Comparison of ENCODE assay signal across 9 mouse cellular contexts in the genomic region with DNA sequence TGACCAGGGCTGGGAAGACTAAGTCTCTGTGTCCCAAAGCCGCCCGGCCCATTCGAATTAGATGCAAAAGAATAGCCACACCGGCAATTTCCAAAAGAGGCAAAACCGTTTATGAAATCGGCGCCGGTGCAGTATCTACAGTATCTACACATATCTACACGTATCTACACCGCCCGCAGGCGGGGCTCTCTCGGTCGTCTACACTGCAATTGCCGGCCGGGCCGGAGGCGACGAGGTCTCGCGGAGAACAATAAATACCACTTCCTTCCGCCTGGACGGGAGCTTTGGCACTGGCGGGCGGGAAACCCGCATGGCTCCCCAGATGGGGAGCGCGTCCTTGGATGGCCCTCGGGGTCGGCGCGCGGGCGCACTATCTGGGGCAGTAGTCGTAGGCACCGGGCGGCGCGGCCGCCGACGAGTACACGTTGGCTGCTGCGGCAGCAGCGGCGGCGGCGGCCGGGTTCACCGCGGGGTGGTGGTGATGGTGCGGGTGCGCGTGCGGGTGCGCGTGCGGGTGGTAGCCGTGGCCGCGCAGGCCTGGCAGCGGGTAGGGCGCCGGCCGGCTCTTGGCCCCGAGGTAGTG. TPM values are rescaled to one million over a fixed set of nuclear protein-coding genes. Genes with fewer than 3 reads are reported as not detected.
DNase-seq lines count a peak whose midpoint lies in the region; ATAC-seq and TF ChIP-seq lines count a peak whose summit lies in the region.
"Had no signal": no experiment of that assay in that cellular context is flagged by ENCODE, and none has a peak within 500 bp of the region (broad histone marks: within the 10 kb centered on the region; RNA-seq: fewer than 3 reads in every experiment).

No protein-coding gene starts in this region.

- H3K9ac ChIP-seq in heart, embryonic 12.5 days, result peak overlapping the region; percentile 39; the same call in 1 of the 2 replicates
- 0 out of 2 replicates have a peak overlapping the region, but pooled peaks have one; percentile 5 for H3K9ac ChIP-seq in heart, postnatal 0 days (replicated peaks; ENCODE audit: low read depth, low read length)
- no peak overlapping the region for H3K9ac ChIP-seq in liver, embryonic 14.5 days (replicated peaks)

- DNase-seq in heart, postnatal 36 days, result no peak
- no peak for DNase-seq in heart, postnatal 0 days (ENCODE audit: low spot score)
- no peak for DNase-seq in liver, embryonic 14.5 days (ENCODE audit: low read depth in 3 of 3, low spot score in 3 of 3)
- DNase-seq in thymus, postnatal 36 days, result no peak
- DNase-seq in spleen, postnatal 10 days (ENCODE audit: low spot score in 2 of 2), result no peak

- no peaks in the 10 kb centered on the region for H3K9me3 ChIP-seq in heart, embryonic 12.5 days (replicated peaks)
- H3K9me3 ChIP-seq in heart, postnatal 0 days (replicated peaks; ENCODE audit: control insufficient read depth, low read length), result no peaks in the 10 kb centered on the region
- no peaks in the 10 kb centered on the region for H3K9me3 ChIP-seq in liver, embryonic 14.5 days (ENCODE audit: control insufficient read depth, low read length)

- ATAC-seq in heart, embryonic 12.5 days (ENCODE audit: insufficient number of reproducible peaks, low FRiP score), result no peak
- ATAC-seq in common myeloid progenitor, adult 5-6 weeks (replicated peaks; ENCODE audit: low read depth, poor library complexity, severe bottlenecking), result peak; percentile 22; the same call in 1 of the 2 replicates
- no peak for ATAC-seq in heart, postnatal 0 days (ENCODE audit: insufficient read depth, low read depth)
- no peak for ATAC-seq in liver, embryonic 14.5 days (ENCODE audit: insufficient read depth)

- 2% methylated on average over 66 of the region's 66 CpGs for WGBS in heart, embryonic 12.5 days
- WGBS in heart, postnatal 0 days, result 5% methylated on average over 57 of the region's 66 CpGs
- under 1% methylated on average over 62 of the region's 66 CpGs for WGBS in liver, embryonic 14.5 days (ENCODE audit: insufficient replicate concordance)
- 2% methylated on average over 53 of the region's 66 CpGs for WGBS in small intestine, adult 2 months

- peak overlapping the region; percentile 42 for H3K4me3 ChIP-seq in heart, embryonic 12.5 days
- peak overlapping the region; percentile 45 for H3K4me3 ChIP-seq in heart, postnatal 0 days (ENCODE audit: low read depth, low read length)
- peak overlapping the region in 1 of 2 experiments; percentile 1; a peak in 1 of 4 replicates for H3K4me3 ChIP-seq in liver, embryonic 14.5 days (ENCODE audit: insufficient read depth in 1 of 2, low read depth in 2 of 2, low read length in 2 of 2)
- peak overlapping the region; percentile 58 for H3K4me3 ChIP-seq in small intestine, adult 2 months (ENCODE audit: low read depth, low read length)

- H3K4me1 ChIP-seq in heart, embryonic 12.5 days (replicated peaks), result peaks cover 31% of the 10 kb centered on the region
- peaks cover 15% of the 10 kb centered on the region for H3K4me1 ChIP-seq in heart, postnatal 0 days (ENCODE audit: control insufficient read depth, insufficient read depth)
- no peaks in the 10 kb centered on the region for H3K4me1 ChIP-seq in liver, embryonic 14.5 days (replicated peaks; ENCODE audit: control insufficient read depth in 2 of 2, insufficient read depth in 2 of 2, low read length in 1 of 2)
- H3K4me1 ChIP-seq in small intestine, adult 2 months (ENCODE audit: control insufficient read depth, insufficient read depth, insufficient read length, low read length), result peaks cover 20% of the 10 kb centered on the region

- no peak for TF ChIP-seq CTCF in heart, postnatal 0 days (IDR thresholded peaks at IDR 0.05; ENCODE audit: low read depth)
- no peak for TF ChIP-seq CTCF in liver, embryonic 14.5 days (IDR thresholded peaks at IDR 0.05; ENCODE audit: low read depth)
- TF ChIP-seq CTCF in small intestine, adult 2 months (IDR thresholded peaks at IDR 0.05; ENCODE audit: extremely low read depth, insufficient read length, insufficient replicate concordance, low read depth, low read length), result no peak

- H3K36me3 ChIP-seq in heart, embryonic 12.5 days, result no peaks in the 10 kb centered on the region
- no peaks in the 10 kb centered on the region for H3K36me3 ChIP-seq in heart, postnatal 0 days (replicated peaks; ENCODE audit: control insufficient read depth, insufficient read depth, low read length)
- H3K36me3 ChIP-seq in liver, embryonic 14.5 days (replicated peaks; ENCODE audit: control insufficient read depth, insufficient read depth, low read depth), result no peaks in the 10 kb centered on the region
- no peaks in the 10 kb centered on the region for H3K36me3 ChIP-seq in small intestine, adult 2 months (ENCODE audit: control insufficient read depth, insufficient read depth, low read length)

- intact Hi-C loops in heart, postnatal 36 days (cut with DNase I), result no loop called here

- peak overlapping the region; percentile 69 for H3K4me2 ChIP-seq in heart, embryonic 12.5 days
- peak overlapping the region; percentile 66 for H3K4me2 ChIP-seq in heart, postnatal 0 days (ENCODE audit: low read depth, low read length)
- H3K4me2 ChIP-seq in liver, embryonic 14.5 days (ENCODE audit: low read depth), result peak overlapping the region; percentile 33

- no peak for TF ChIP-seq EP300 in heart, postnatal 0 days (IDR thresholded peaks at IDR 0.05; ENCODE audit: low read depth)
- no peak for TF ChIP-seq EP300 in liver, embryonic 14.5 days (IDR thresholded peaks at IDR 0.05; ENCODE audit: low read depth)

- TF ChIP-seq POLR2A in small intestine, adult 2 months (IDR thresholded peaks at IDR 0.05; ENCODE audit: low read depth, low read length), result no peak

- H3K27ac ChIP-seq in heart, embryonic 12.5 days (ENCODE audit: poor library complexity, severe bottlenecking), result no peak overlapping the region
- no peak overlapping the region for H3K27ac ChIP-seq in heart, postnatal 0 days (ENCODE audit: low read depth)
- H3K27ac ChIP-seq in liver, embryonic 14.5 days, result no peak overlapping the region
- no peak overlapping the region for H3K27ac ChIP-seq in small intestine, adult 2 months (ENCODE audit: insufficient read depth, low read depth, low read length)

- peaks cover 95% of the 10 kb centered on the region for H3K27me3 ChIP-seq in heart, embryonic 12.5 days (replicated peaks)
- peaks cover 87% of the 10 kb centered on the region for H3K27me3 ChIP-seq in heart, postnatal 0 days (ENCODE audit: control insufficient read depth, insufficient read depth, low read length)
- H3K27me3 ChIP-seq in liver, embryonic 14.5 days (ENCODE audit: control insufficient read depth, insufficient read depth, low read length), result peaks cover 77% of the 10 kb centered on the region
- H3K27me3 ChIP-seq in small intestine, adult 2 months (ENCODE audit: control insufficient read depth, insufficient read depth, low read length), result peaks cover 70% of the 10 kb centered on the region

RNA-seq across cellular contexts. Expression of gene Tbx1, which starts 8.8 kb away (rescaled TPM):
- polyA plus RNA-seq in heart, embryonic 12.5 days (2016; fragmentation: Nextera tagmentation; extraction: Ambion mirVana), result 0.13 and 0.67 TPM in 2 replicates
- 1 to 10 TPM in 1 of 2 experiments, under 1 TPM in 1; 0.51 to 2.2 TPM for total RNA-seq in heart, postnatal 36 days (2021)
- not detected in 2 replicates for total RNA-seq in common myeloid progenitor, adult 5-6 weeks (2017)
- total RNA-seq in heart, postnatal 0 days (2014; rRNA removed; ENCODE audit: low replicate concordance), result 2.1 TPM in 1 of 2 replicates, not detected in the other
- polyA plus RNA-seq in heart, postnatal 0 days (2015; fragmentation: Nextera tagmentation; extraction: Ambion mirVana), result 0.11 and 0.14 TPM in 2 replicates
- polyA plus RNA-seq in liver, embryonic 14.5 days (2012; rRNA removed), result 0.02 TPM in 1 of 2 replicates, not detected in the other
- not detected in 2 replicates for polyA plus RNA-seq in liver, embryonic 14.5 days (2014; fragmentation: Nextera tagmentation; extraction: Ambion mirVana)
- 2.6 and 8.3 TPM in 2 replicates for polyA plus RNA-seq in small intestine, adult 2 months (2012; rRNA removed)
- total RNA-seq: MEL had no signal

RNA-seq across cellular contexts. Expression of gene Gp1bb, which starts 40.5 kb away (rescaled TPM):
- polyA plus RNA-seq in heart, embryonic 12.5 days (2016; fragmentation: Nextera tagmentation; extraction: Ambion mirVana), result 5.5 and 7.9 TPM in 2 replicates
- total RNA-seq in heart, postnatal 36 days (2021), result 1 to 10 TPM; 1.2 TPM
- total RNA-seq in common myeloid progenitor, adult 5-6 weeks (2017), result 7.3 and 12.1 TPM in 2 replicates
- 2.1 and 5.4 TPM in 2 replicates for total RNA-seq in heart, postnatal 0 days (2014; rRNA removed; ENCODE audit: low replicate concordance)
- 3.0 TPM in 2 replicates for polyA plus RNA-seq in heart, postnatal 0 days (2015; fragmentation: Nextera tagmentation; extraction: Ambion mirVana)
- 15.0 and 27.9 TPM in 2 replicates for polyA plus RNA-seq in liver, embryonic 14.5 days (2012; rRNA removed)
- 23.6 and 32.2 TPM in 2 replicates for polyA plus RNA-seq in liver, embryonic 14.5 days (2014; fragmentation: Nextera tagmentation; extraction: Ambion mirVana)
- polyA plus RNA-seq in small intestine, adult 2 months (2012; rRNA removed), result 35.8 and 580 TPM in 2 replicates

RNA-seq across cellular contexts. Expression of gene Gm49601, which starts 44.5 kb away (rescaled TPM):
- 1.2 and 1.8 TPM in 2 replicates for polyA plus RNA-seq in heart, embryonic 12.5 days (2016; fragmentation: Nextera tagmentation; extraction: Ambion mirVana)
- total RNA-seq in heart, postnatal 36 days (2021), result 1 to 10 TPM in 1 of 2 experiments, under 1 TPM in 1; 0.60 to 1.6 TPM
- total RNA-seq in common myeloid progenitor, adult 5-6 weeks (2017), result 1.8 TPM in 1 of 2 replicates, not detected in the other
- total RNA-seq in heart, postnatal 0 days (2014; rRNA removed; ENCODE audit: low replicate concordance), result not detected in 2 replicates
- polyA plus RNA-seq in heart, postnatal 0 days (2015; fragmentation: Nextera tagmentation; extraction: Ambion mirVana), result 0.32 and 0.34 TPM in 2 replicates
- polyA plus RNA-seq in liver, embryonic 14.5 days (2012; rRNA removed), result 0.54 and 0.63 TPM in 2 replicates
- not detected in 2 replicates for polyA plus RNA-seq in liver, embryonic 14.5 days (2014; fragmentation: Nextera tagmentation; extraction: Ambion mirVana)
- 22.7 and 156 TPM in 2 replicates for polyA plus RNA-seq in small intestine, adult 2 months (2012; rRNA removed)

RNA-seq across cellular contexts. Expression of gene Sept5, which starts 48.0 kb away (rescaled TPM):
- 6.3 and 6.5 TPM in 2 replicates for polyA plus RNA-seq in heart, embryonic 12.5 days (2016; fragmentation: Nextera tagmentation; extraction: Ambion mirVana)
- 1 to 10 TPM; 3.7 to 3.8 TPM for total RNA-seq in heart, postnatal 36 days (2021)
- 0.37 TPM in 1 of 2 replicates, not detected in the other for total RNA-seq in common myeloid progenitor, adult 5-6 weeks (2017)
- total RNA-seq in heart, postnatal 0 days (2014; rRNA removed; ENCODE audit: low replicate concordance), result 8.7 and 12.3 TPM in 2 replicates
- polyA plus RNA-seq in heart, postnatal 0 days (2015; fragmentation: Nextera tagmentation; extraction: Ambion mirVana), result 3.8 and 5.5 TPM in 2 replicates
- 2.0 and 2.2 TPM in 2 replicates for polyA plus RNA-seq in liver, embryonic 14.5 days (2012; rRNA removed)
- 1.6 and 1.9 TPM in 2 replicates for polyA plus RNA-seq in liver, embryonic 14.5 days (2014; fragmentation: Nextera tagmentation; extraction: Ambion mirVana)
- polyA plus RNA-seq in small intestine, adult 2 months (2012; rRNA removed), result 64.1 and 381 TPM in 2 replicates
